Mouse (Mus musculus) Muller cell, postnatal 12 days (primary cell): ENCODE data around the gene Flt1.

Experiments used
- DNase-seq: peaks from one replicate; pipeline ENCODE4 v3.0.0-alpha.2; 2015; ENCODE audit errors: inconsistent ontology term

Gene Flt1

DNA sequence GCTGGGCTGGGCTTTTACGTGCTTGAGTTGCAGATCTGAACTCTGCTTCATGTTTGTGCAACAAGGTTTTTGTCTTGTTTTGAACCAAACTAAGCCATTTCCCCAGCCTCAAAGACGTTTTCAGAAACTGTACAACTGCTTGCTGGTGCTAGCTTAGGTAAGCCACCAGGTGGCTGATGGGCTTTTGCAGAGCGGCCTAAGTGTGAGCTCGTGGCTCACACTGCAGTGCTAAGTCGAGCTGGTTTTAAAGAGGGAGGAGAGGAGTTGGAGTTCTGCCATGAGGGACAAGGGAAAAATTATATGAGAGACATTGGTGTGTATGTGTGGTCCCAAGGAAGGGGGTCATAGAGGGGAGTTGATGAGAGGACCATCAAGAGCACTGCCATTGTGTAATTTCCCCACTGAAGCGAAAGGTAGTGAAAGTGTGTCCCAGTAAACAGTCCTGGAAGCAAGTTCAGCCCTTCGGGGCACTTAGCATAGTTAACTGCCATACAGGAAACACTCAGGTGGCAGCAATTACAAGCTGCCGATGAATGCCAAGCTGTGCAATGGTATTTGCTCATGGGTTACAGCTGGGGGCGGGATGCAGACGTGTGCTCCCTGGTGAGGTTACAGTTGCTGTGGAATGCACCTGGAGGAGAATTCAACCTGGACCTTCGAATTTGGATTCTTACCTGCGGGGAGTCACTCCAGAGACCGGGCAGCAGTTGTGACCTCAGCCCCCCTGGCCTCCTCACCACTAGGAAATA, 173.8 kb downstream of the Flt1 start:
- no peak for DNase-seq

DNA sequence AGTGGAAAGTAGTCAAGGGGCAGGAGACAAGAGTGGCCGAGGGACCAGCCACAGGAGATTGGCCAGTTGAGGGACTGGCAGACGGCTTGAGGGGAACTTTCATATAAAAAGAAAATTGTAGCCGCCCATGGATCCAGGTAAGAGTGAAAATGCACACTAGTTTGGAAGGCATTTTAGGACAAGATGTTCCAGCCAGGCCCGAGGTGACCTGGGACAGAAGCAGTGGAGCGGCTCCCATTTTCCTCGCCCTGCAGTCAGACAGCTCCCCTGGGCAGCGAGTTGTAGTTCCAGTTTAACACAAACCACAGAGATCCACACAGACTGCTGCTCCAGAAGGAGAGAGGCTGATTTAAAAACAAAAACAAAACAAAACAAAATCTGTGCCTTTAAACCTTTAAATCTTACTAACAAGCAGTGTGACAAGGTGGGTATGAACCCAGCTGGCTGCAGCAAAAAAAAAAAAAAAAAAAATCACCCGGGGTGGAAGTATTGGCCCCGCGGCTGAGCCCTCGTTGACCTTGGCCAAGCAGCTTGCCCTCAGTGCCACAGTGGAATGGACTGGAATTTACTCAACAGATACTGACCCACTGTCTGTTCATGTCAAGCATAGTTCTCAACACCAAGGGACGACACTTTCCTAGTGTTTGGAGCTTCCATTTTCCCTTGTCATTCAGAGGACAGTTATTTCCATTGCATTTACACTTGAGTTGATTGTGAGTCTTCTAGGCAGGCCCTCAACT, 176.6 kb downstream of the Flt1 start:
- DNase-seq, result no peak

DNA sequence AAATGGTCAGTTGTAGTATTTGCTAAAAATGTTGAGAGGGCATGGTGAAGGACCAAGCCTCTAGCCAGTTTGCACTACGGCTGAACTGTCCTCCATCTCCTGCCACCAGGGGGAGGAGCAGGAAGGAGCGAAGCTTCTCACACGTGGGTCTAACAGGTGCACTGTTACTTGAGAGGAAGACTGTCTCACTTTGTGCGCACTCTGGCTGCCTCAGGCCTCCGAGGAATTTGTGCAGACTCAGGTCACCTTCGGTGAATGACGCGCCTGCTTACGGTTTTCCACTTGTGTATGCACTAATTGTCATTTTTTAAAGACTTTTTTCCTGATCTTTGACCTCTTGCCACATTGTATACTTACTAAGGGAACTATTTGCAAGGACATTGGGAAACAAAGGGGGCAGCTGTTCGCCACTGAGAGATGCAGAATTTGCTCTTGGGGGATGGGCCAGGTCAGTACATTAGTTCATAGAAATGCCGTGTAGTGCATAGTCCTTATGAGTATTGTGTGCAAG, 180.0 kb downstream of the Flt1 start:
- no peak for DNase-seq

DNA sequence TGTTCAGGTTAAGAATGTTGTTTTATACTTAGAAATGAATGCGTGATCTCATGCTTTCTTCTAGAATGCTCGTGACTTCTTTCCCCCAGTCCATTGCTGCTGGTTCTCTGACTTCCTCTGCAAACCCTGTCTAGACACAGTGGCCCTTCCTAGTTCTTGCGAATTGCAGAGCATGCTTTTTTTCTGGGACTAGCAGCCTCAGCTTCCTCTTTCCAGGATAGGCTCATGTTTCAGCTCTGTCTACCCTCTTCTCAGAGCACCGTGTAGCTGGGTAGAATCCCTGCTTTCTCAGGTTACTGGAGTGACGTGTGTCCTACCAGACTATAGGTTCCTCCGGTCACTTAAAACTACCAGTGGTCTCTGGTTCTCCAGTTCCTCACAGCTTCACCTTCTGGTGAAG, 183.5 kb downstream of the Flt1 start:
- no peak for DNase-seq

DNA sequence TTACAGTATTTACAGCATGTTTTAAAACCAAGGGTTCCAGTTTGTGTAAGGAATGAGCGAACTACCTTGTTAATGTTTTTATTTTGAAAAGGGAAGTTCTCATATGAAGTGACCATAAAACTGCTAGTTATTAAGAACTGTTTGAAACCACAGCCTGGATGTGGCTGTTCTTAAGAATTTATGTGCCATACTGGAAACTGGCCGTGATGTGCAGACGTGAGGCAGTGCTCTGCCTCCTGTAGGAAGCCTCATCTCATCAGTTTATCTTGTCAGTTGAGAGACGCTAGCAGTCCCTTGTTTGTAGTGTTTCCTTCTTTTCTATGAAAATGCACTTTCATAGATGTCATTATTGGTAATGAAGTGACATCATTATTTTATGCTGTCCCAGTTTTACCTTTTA, 186.0 kb downstream of the Flt1 start:
- DNase-seq, result no peak

DNA sequence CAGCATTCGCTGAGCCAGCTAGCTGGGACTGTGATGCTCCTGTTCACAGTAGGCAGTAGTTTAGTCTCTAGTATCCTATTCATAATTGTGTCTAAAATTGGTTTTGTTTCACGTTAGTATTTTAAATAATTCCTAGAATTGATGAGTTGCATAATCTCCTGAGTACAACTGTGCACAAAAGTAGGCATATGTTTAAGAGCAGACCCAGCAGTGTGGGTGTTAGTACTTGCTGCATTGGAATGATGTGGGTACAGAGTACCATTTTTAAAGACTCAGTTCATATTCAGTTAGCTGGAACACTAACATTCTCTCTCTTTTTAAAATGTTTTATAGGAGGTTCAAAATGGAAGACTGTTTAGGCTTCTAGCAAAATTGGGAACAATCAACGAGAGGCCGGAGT, 186.4 kb downstream of the Flt1 start:
- DNase-seq, result no peak

DNA sequence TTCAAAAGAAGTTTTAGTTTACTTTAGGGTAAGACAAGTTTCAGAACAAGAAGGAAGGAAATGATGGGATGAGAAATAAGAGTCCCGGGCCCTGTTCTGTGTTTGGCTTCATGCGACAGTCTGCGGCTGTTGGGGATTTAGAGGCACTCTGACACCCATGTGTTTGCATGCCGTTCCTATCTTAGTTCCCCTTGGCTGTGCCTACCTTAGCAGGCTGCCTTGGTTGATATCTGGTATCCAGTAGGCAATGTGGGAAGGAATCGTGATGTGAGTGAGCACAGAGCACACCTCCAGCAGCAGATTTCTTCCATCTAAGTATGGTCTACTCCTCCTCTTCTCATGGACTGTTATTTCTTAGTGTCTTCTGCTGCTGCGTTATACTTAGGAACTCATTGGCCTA, 193.8 kb downstream of the Flt1 start:
- DNase-seq, result no peak

DNA sequence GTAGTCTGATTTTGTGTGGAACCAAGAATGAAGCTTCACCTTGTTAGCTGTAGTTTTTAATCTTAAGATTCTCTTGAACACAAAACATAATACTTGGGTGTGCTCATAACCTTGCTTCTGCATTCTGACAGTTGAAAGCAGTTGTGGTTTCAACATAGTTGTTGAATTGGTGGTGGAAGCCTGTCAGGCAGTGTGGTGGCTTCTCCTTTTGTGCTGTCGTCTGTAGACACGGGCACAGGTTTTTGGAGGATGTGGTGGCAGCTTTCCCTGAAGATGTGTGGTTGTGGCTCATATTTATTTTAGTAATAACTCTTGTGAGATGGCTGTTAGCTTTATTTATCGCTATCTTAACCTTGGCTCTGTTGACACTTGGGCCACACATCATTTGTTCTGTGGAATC, 198.0 kb downstream of the Flt1 start:
- no peak for DNase-seq

DNA sequence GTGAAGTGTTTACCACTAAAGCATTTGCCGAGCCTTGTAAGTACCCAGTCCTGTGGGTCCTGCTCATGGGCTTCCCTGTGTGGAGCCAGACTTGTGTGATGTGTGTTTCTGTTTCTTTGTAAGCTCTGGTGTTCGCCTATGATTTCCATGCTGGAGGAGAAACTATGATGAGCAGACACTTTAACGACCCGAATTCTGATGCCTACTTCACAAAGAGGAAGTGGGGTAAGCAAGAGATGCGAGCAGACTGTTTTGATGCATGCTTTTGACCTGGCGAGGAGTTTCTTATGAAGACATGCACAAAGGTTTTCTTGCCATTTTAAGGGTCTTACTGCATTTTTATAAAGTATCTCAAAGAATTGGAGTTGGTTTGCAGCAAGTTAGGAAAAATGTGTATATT, 198.8 kb downstream of the Flt1 start:
- no peak for DNase-seq
